Mouse (Mus musculus) lung, embryonic 16.5 days (tissue): ENCODE results near the gene Notch1. TPM values are rescaled to one million over a fixed set of nuclear protein-coding genes. Genes with fewer than 3 reads are reported as not detected.
A peak's percentile ranks its signal among the peaks of the same experiment; 100 is the strongest.

Experiments
- ATAC-seq: fragments of 200-750 bp; cut with Nextera tagmentation; 2 replicates; pipeline ENCODE4 v1.8.0; 2017; ENCODE audit warnings: low read depth, mild to moderate bottlenecking, moderate library complexity
- H3K27ac ChIP-seq: fragments of 300-500 bp; sonication (generic); 2 replicates; pipeline ENCODE4 v1.5.1; 2014; ENCODE audit warnings: mild to moderate bottlenecking, control low read depth, low read length
- H3K27me3 ChIP-seq: fragments of 300-500 bp; sonication (generic); 2 replicates; pipeline ENCODE4 v1.6.1; 2014; ENCODE audit warnings: low read depth, low read length, mixed read lengths; ENCODE audit not compliant: control insufficient read depth, insufficient read depth
- H3K36me3 ChIP-seq: fragments of 300-500 bp; sonication (generic); 2 replicates; pipeline ENCODE4 v1.6.1; 2014; ENCODE audit warnings: low read length; ENCODE audit not compliant: control insufficient read depth, insufficient read depth
- H3K4me1 ChIP-seq: fragments of 300-500 bp; sonication (generic); replicated peaks from 2 replicates; pipeline ENCODE4 v1.6.1; 2014; ENCODE audit warnings: low read length, mixed read lengths; ENCODE audit not compliant: control insufficient read depth, insufficient read depth
- H3K4me2 ChIP-seq: fragments of 300-500 bp; sonication (generic); 2 replicates; pipeline ENCODE4 v1.6.1; 2014; ENCODE audit warnings: low read depth, low read length, control low read depth
- H3K4me3 ChIP-seq: fragments of 300-500 bp; sonication (generic); 2 replicates; pipeline ENCODE4 v1.5.1; 2014; ENCODE audit warnings: mild to moderate bottlenecking, low read length, control low read depth
- H3K9ac ChIP-seq: fragments of 300-500 bp; sonication (generic); 2 replicates; pipeline ENCODE4 v1.6.1; 2014; ENCODE audit warnings: low read length, control low read depth
- H3K9me3 ChIP-seq: fragments of 300-500 bp; sonication (generic); 2 replicates; pipeline ENCODE4 v1.6.1; 2016; ENCODE audit warnings: low read length; ENCODE audit not compliant: control insufficient read depth
- WGBS: fragments of 180-500 bp; shearing (Covaris S2); extraction: QIAGEN DNeasy Blood & Tissue Kit; methylation state at CpG from one replicate; pipeline ENCODE4 v1.1.7; 2014; 5-methylcytosine and 5-hydroxymethylcytosine counted together
- polyA plus RNA-seq: library from polyadenylated mRNA; unstranded; fragments of >200 nt; fragmentation: Nextera tagmentation; extraction: Ambion mirVana; gene quantifications from 2 replicates; pipeline ENCODE4 v1.2.1, GENCODE M21; 2015

The Notch1 gene
- polyA plus RNA-seq, 1 experiment from 2014 or later, result 20.5 TPM

GRCm38 (mm10) chr2:26424541-26424940 is 91.9 kb downstream of the Notch1 start:
- H3K27ac ChIP-seq, result no peak overlapping the region
- no peaks in the 10 kb centered on the region for H3K27me3 ChIP-seq
- no peak overlapping the region for H3K4me3 ChIP-seq
- no peaks in the 10 kb centered on the region for H3K9me3 ChIP-seq
- ATAC-seq, result no peak
- no peaks in the 10 kb centered on the region for H3K4me1 ChIP-seq
- H3K9ac ChIP-seq, result no peak overlapping the region
- H3K4me2 ChIP-seq, result no peak overlapping the region
- WGBS, result 90% methylated on average over 2 of the region's 2 CpGs
- H3K36me3 ChIP-seq, result peaks cover 66% of the 10 kb centered on the region

- Histone ChIP-seq H3K4me3 (no peak overlapping the region), H3K27ac (no peak overlapping the region), H3K36me3 (peaks cover 61% of the 10 kb centered on the region), H3K4me2 (no peak overlapping the region), H3K4me1 (no peaks in the 10 kb centered on the region), H3K9me3 (no peaks in the 10 kb centered on the region), H3K9ac (no peak overlapping the region), H3K27me3 (no peaks in the 10 kb centered on the region)
- 84% methylated on average over 1 of the region's 1 CpGs for WGBS
- ATAC-seq, result no peak
These were observed 93.4 kb downstream of the Notch1 start for GRCm38 (mm10) chr2:26423086-26423485.

- Histone ChIP-seq H3K9me3 (no peaks in the 10 kb centered on the region), H3K36me3 (peaks cover 58% of the 10 kb centered on the region), H3K4me1 (no peaks in the 10 kb centered on the region), H3K4me3 (no peak overlapping the region), H3K27me3 (no peaks in the 10 kb centered on the region), H3K9ac (no peak overlapping the region), H3K4me2 (no peak overlapping the region), H3K27ac (no peak overlapping the region)
- ATAC-seq, result no peak
- 93% methylated on average over 2 of the region's 2 CpGs for WGBS
These were observed 94.5 kb downstream of the Notch1 start for GRCm38 (mm10) chr2:26421969-26422368.

GRCm38 (mm10) chr2:26418120-26418519 is 98.3 kb downstream of the Notch1 start:
- Histone ChIP-seq H3K4me3 (no peak overlapping the region), H3K36me3 (peaks cover 44% of the 10 kb centered on the region), H3K27me3 (no peaks in the 10 kb centered on the region), H3K9me3 (no peaks in the 10 kb centered on the region), H3K4me2 (no peak overlapping the region), H3K4me1 (no peaks in the 10 kb centered on the region), H3K27ac (no peak overlapping the region), H3K9ac (no peak overlapping the region)
- no peak for ATAC-seq
- WGBS, result 63% methylated on average over 1 of the region's 1 CpGs

- no peak overlapping the region for H3K4me2 ChIP-seq
- no peak overlapping the region for H3K9ac ChIP-seq
- no peaks in the 10 kb centered on the region for H3K27me3 ChIP-seq
- ATAC-seq, result no peak
- H3K4me3 ChIP-seq, result no peak overlapping the region
- no peak overlapping the region for H3K27ac ChIP-seq
- H3K9me3 ChIP-seq, result no peaks in the 10 kb centered on the region
- H3K4me1 ChIP-seq, result no peaks in the 10 kb centered on the region
- peaks cover 41% of the 10 kb centered on the region for H3K36me3 ChIP-seq
These were observed 99.4 kb downstream of the Notch1 start for GRCm38 (mm10) chr2:26417066-26417465.

- H3K9me3 ChIP-seq, result no peaks in the 10 kb centered on the region
- H3K27ac ChIP-seq, result peak overlapping the region; percentile 52
- no peak overlapping the region for H3K9ac ChIP-seq
- peaks cover 29% of the 10 kb centered on the region for H3K36me3 ChIP-seq
- no peaks in the 10 kb centered on the region for H3K27me3 ChIP-seq
- peak; percentile 6; the same call in 1 of the 2 replicates for ATAC-seq
- 54% methylated on average over 4 of the region's 5 CpGs for WGBS
- H3K4me3 ChIP-seq, result no peak overlapping the region
- peaks cover 26% of the 10 kb centered on the region for H3K4me1 ChIP-seq
- no peak overlapping the region for H3K4me2 ChIP-seq
These were observed 105.5 kb downstream of the Notch1 start for GRCm38 (mm10) chr2:26410931-26411411.

GRCm38 (mm10) chr2:26410091-26410490 is 106.4 kb downstream of the Notch1 start:
- no peak overlapping the region for H3K4me2 ChIP-seq
- H3K36me3 ChIP-seq, result peaks cover 24% of the 10 kb centered on the region
- H3K9me3 ChIP-seq, result no peaks in the 10 kb centered on the region
- H3K4me1 ChIP-seq, result peaks cover 26% of the 10 kb centered on the region
- H3K9ac ChIP-seq, result no peak overlapping the region
- peak overlapping the region; percentile 52; the same call in 1 of the 2 replicates for H3K27ac ChIP-seq
- WGBS, result 77% methylated on average over 5 of the region's 5 CpGs
- no peak overlapping the region for H3K4me3 ChIP-seq
- no peaks in the 10 kb centered on the region for H3K27me3 ChIP-seq
- ATAC-seq, result no peak

- no peak for ATAC-seq
- Histone ChIP-seq H3K9ac (peak overlapping the region; percentile 98; the same call in 1 of the 2 replicates), H3K4me3 (peak overlapping the region; percentile 98), H3K4me2 (peak overlapping the region; percentile 73), H3K4me1 (peaks cover 26% of the 10 kb centered on the region), H3K27ac (no peak overlapping the region), H3K9me3 (no peaks in the 10 kb centered on the region), H3K36me3 (peaks cover 19% of the 10 kb centered on the region), H3K27me3 (no peaks in the 10 kb centered on the region)
- WGBS, result 53% methylated on average over 3 of the region's 3 CpGs
These were observed 107.1 kb downstream of the Notch1 start for GRCm38 (mm10) chr2:26409362-26409761.

- Histone ChIP-seq H3K4me2 (peak within 1 kb of the TSS; percentile 73), H3K9me3 (no peaks in the 10 kb centered on the region), H3K36me3 (peaks cover 14% of the 10 kb centered on the region), H3K4me3 (peak within 1 kb of the TSS; percentile 98), H3K4me1 (peaks cover 26% of the 10 kb centered on the region), H3K9ac (peak within 1 kb of the TSS; percentile 98), H3K27me3 (no peaks in the 10 kb centered on the region), H3K27ac (peak within 1 kb of the TSS; percentile 80)
- under 1% methylated on average over 57 of the region's 57 CpGs for WGBS
- peak; percentile 97 for ATAC-seq
These were observed 107.7 kb downstream of the Notch1 start, which contains the start of gene Inpp5e for GRCm38 (mm10) chr2:26408515-26409356. Gene Inpp5e (minus strand): TSS chr2:26409203.
